Mouse (Mus musculus): ENCODE data around the gene Xcr1. TPM values are rescaled to one million over a fixed set of nuclear protein-coding genes. Genes with fewer than 3 reads are reported as not detected.

Gene Xcr1
- not detected in 2 replicates for polyA plus RNA-seq (2015; fragmentation: Nextera tagmentation; extraction: Ambion mirVana)

GRCm38 (mm10) chr9:123861929-123862328 is at the start of gene Xcr1:
Gene Xcr1 (minus strand): TSS chr9:123862029.
- no peak for ATAC-seq (replicated peaks; ENCODE audit: low FRiP score)
- Histone ChIP-seq H3K4me1 (no peaks in the 10 kb centered on the region), H3K4me3 (replicated peaks) (no peak within 1 kb of the TSS), H3K4me2 (no peak within 1 kb of the TSS), H3K36me3 (no peaks in the 10 kb centered on the region), H3K9me3 (replicated peaks) (no peaks in the 10 kb centered on the region), H3K27ac (no peak within 1 kb of the TSS), H3K9ac (no peak within 1 kb of the TSS), H3K27me3 (no peaks in the 10 kb centered on the region)
- 79% methylated on average over 9 of the region's 9 CpGs for WGBS

GRCm38 (mm10) chr9:123872049-123872448 is 10.2 kb upstream of the Xcr1 start:
- Histone ChIP-seq H3K4me1 (no peaks in the 10 kb centered on the region), H3K36me3 (no peaks in the 10 kb centered on the region), H3K9me3 (replicated peaks) (no peaks in the 10 kb centered on the region), H3K27me3 (no peaks in the 10 kb centered on the region), H3K4me3 (replicated peaks) (no peak overlapping the region), H3K27ac (no peak overlapping the region), H3K4me2 (no peak overlapping the region), H3K9ac (no peak overlapping the region)
- no peak for ATAC-seq (replicated peaks; ENCODE audit: low FRiP score)
- WGBS, result 64% methylated on average over 4 of the region's 4 CpGs

- Histone ChIP-seq H3K4me3 (replicated peaks) (no peak overlapping the region), H3K4me2 (no peak overlapping the region), H3K9me3 (replicated peaks) (no peaks in the 10 kb centered on the region), H3K27ac (no peak overlapping the region), H3K4me1 (no peaks in the 10 kb centered on the region), H3K27me3 (no peaks in the 10 kb centered on the region), H3K9ac (no peak overlapping the region), H3K36me3 (no peaks in the 10 kb centered on the region)
- no peak for ATAC-seq (replicated peaks; ENCODE audit: low FRiP score)
- WGBS, result 53% methylated on average over 6 of the region's 6 CpGs
Observed at GRCm38 (mm10) chr9:123869167-123869784, 7.4 kb upstream of the Xcr1 start.

GRCm38 (mm10) chr9:123863641-123864040 is 1.8 kb upstream of the Xcr1 start:
- no peaks in the 10 kb centered on the region for H3K4me1 ChIP-seq
- no peak overlapping the region for H3K4me3 ChIP-seq (replicated peaks)
- no peaks in the 10 kb centered on the region for H3K36me3 ChIP-seq
- H3K9me3 ChIP-seq (replicated peaks), result no peaks in the 10 kb centered on the region
- ATAC-seq (replicated peaks; ENCODE audit: low FRiP score), result no peak
- WGBS, result 90% methylated on average over 1 of the region's 1 CpGs
- no peak overlapping the region for H3K27ac ChIP-seq
- no peaks in the 10 kb centered on the region for H3K27me3 ChIP-seq
- no peak overlapping the region for H3K9ac ChIP-seq
- H3K4me2 ChIP-seq, result no peak overlapping the region

GRCm38 (mm10) chr9:123862895-123863616 is 1.2 kb upstream of the Xcr1 start:
- no peak for ATAC-seq (replicated peaks; ENCODE audit: low FRiP score)
- H3K4me2 ChIP-seq, result no peak overlapping the region
- H3K27me3 ChIP-seq, result no peaks in the 10 kb centered on the region
- 80% methylated on average over 1 of the region's 1 CpGs for WGBS
- no peak overlapping the region for H3K4me3 ChIP-seq (replicated peaks)
- H3K9ac ChIP-seq, result no peak overlapping the region
- H3K36me3 ChIP-seq, result no peaks in the 10 kb centered on the region
- H3K9me3 ChIP-seq (replicated peaks), result no peaks in the 10 kb centered on the region
- H3K4me1 ChIP-seq, result no peaks in the 10 kb centered on the region
- no peak overlapping the region for H3K27ac ChIP-seq

GRCm38 (mm10) chr9:123856836-123857235 is 5.0 kb downstream of the Xcr1 start:
- Histone ChIP-seq H3K9ac (no peak overlapping the region), H3K27me3 (no peaks in the 10 kb centered on the region), H3K9me3 (replicated peaks) (no peaks in the 10 kb centered on the region), H3K4me3 (replicated peaks) (no peak overlapping the region), H3K4me2 (no peak overlapping the region), H3K36me3 (no peaks in the 10 kb centered on the region), H3K4me1 (peaks cover 3% of the 10 kb centered on the region), H3K27ac (no peak overlapping the region)
- 72% methylated on average over 2 of the region's 2 CpGs for WGBS
- no peak for ATAC-seq (replicated peaks; ENCODE audit: low FRiP score)

- H3K4me1 ChIP-seq, result peaks cover 13% of the 10 kb centered on the region
- peak overlapping the region; percentile 50 for H3K4me2 ChIP-seq
- no peaks in the 10 kb centered on the region for H3K27me3 ChIP-seq
- no peaks in the 10 kb centered on the region for H3K36me3 ChIP-seq
- no peaks in the 10 kb centered on the region for H3K9me3 ChIP-seq (replicated peaks)
- H3K4me3 ChIP-seq (replicated peaks), result peak overlapping the region; percentile 73
- peak overlapping the region; percentile 0; the same call in 1 of the 2 replicates for H3K9ac ChIP-seq
- WGBS, result 66% methylated on average over 5 of the region's 5 CpGs
- H3K27ac ChIP-seq, result no peak overlapping the region
- ATAC-seq (replicated peaks; ENCODE audit: low FRiP score), result peak; percentile 22
Observed at GRCm38 (mm10) chr9:123852449-123853390, 9.1 kb downstream of the Xcr1 start.

GRCm38 (mm10) chr9:123851713-123852448 is 9.9 kb downstream of the Xcr1 start, which contains the start of gene Fyco1:
Gene Fyco1 (minus strand): TSS chr9:123851899.
- Histone ChIP-seq H3K27me3 (no peaks in the 10 kb centered on the region), H3K9me3 (replicated peaks) (no peaks in the 10 kb centered on the region)
- WGBS, result 1% methylated on average over 47 of the region's 47 CpGs

GRCm38 (mm10) chr9:123851062-123851712 is 10.6 kb downstream of the Xcr1 start:
- Histone ChIP-seq H3K27me3 (no peaks in the 10 kb centered on the region), H3K4me1 (peaks cover 13% of the 10 kb centered on the region), H3K9ac (peak overlapping the region; percentile 71), H3K9me3 (replicated peaks) (no peaks in the 10 kb centered on the region), H3K4me2 (peak overlapping the region; percentile 80), H3K27ac (peak overlapping the region; percentile 95), H3K4me3 (replicated peaks) (peak overlapping the region; percentile 73), H3K36me3 (no peaks in the 10 kb centered on the region)
- under 1% methylated on average over 27 of the region's 27 CpGs for WGBS
- peak; percentile 84 for ATAC-seq (replicated peaks; ENCODE audit: low FRiP score)

More at GRCm38 (mm10) chr9:123851713-123852448, 9.9 kb downstream of the Xcr1 start, which contains the start of gene Fyco1:
- Histone ChIP-seq H3K27ac (peak within 1 kb of the TSS; percentile 95), H3K36me3 (no peaks in the 10 kb centered on the region), H3K4me3 (replicated peaks) (peak within 1 kb of the TSS; percentile 73), H3K9ac (peak within 1 kb of the TSS; percentile 71), H3K4me1 (peaks cover 13% of the 10 kb centered on the region), H3K4me2 (peak within 1 kb of the TSS; percentile 80)
- peak; percentile 97 for ATAC-seq (replicated peaks; ENCODE audit: low FRiP score)

- H3K36me3 ChIP-seq, result no peaks in the 10 kb centered on the region
- peak overlapping the region; percentile 80 for H3K4me2 ChIP-seq
- peak overlapping the region; percentile 95 for H3K27ac ChIP-seq
- H3K9ac ChIP-seq, result peak overlapping the region; percentile 71
- ATAC-seq (replicated peaks; ENCODE audit: low FRiP score), result no peak
- 20% methylated on average over 2 of the region's 2 CpGs for WGBS
- H3K4me1 ChIP-seq, result peaks cover 13% of the 10 kb centered on the region
- peak overlapping the region; percentile 73 for H3K4me3 ChIP-seq (replicated peaks)
- H3K27me3 ChIP-seq, result no peaks in the 10 kb centered on the region
- H3K9me3 ChIP-seq (replicated peaks), result no peaks in the 10 kb centered on the region
Observed at GRCm38 (mm10) chr9:123850705-123851061, 11.1 kb downstream of the Xcr1 start.
